Mouse (Mus musculus) neutrophil, adult 5-6 weeks (primary cell): Measurements from ENCODE around the gene Smad5. TPM values are rescaled to one million over a fixed set of nuclear protein-coding genes. Genes with fewer than 3 reads are reported as not detected.

Experiments used
- ATAC-seq: fragments of 151-379, 151-347 bp; 2 replicates; pipeline ENCODE4 v1.8.0; 2017; ENCODE audit warnings: mild to moderate bottlenecking, moderate TSS enrichment; ENCODE audit not compliant: insufficient number of reproducible peaks, poor library complexity, low FRiP score, severe bottlenecking; ENCODE audit errors: extremely low read depth
- total RNA-seq: library from RNA; stranded (forward); fragments of 200-1000 nt; gene quantifications from 2 replicates; pipeline ENCODE4 v1.2.3, GENCODE M21; 2017

The Smad5 gene
- total RNA-seq, 1 experiment from 2014 or later: 21.6 TPM

- no peak for ATAC-seq
These were observed 44.7 kb downstream of the Smad5 start for GRCm38 (mm10) chr13:56747554-56747953.

GRCm38 (mm10) chr13:56749377-56749776, 46.6 kb downstream of the Smad5 start:
- ATAC-seq: no peak

GRCm38 (mm10) chr13:56751774-56752173, 49.0 kb downstream of the Smad5 start:
- ATAC-seq: no peak

GRCm38 (mm10) chr13:56752474-56753191, 49.8 kb downstream of the Smad5 start:
- no peak for ATAC-seq

GRCm38 (mm10) chr13:56753192-56753951, 50.6 kb downstream of the Smad5 start, which contains the start of gene Gm45623:
Gene Gm45623 (minus strand): TSS chr13:56753827.
- no peak for ATAC-seq

GRCm38 (mm10) chr13:56755871-56756270, 53.1 kb downstream of the Smad5 start:
- no peak for ATAC-seq

- ATAC-seq: no peak
These were observed 54.4 kb downstream of the Smad5 start for GRCm38 (mm10) chr13:56757201-56757600.

- ATAC-seq: 0 out of 2 replicates have a peak, but pooled peaks have one; percentile 16
These were observed 55.7 kb downstream of the Smad5 start for GRCm38 (mm10) chr13:56758492-56758891.

GRCm38 (mm10) chr13:56762446-56763229, 59.8 kb downstream of the Smad5 start:
- ATAC-seq: no peak

GRCm38 (mm10) chr13:56765284-56766032, 62.6 kb downstream of the Smad5 start:
- no peak for ATAC-seq

GRCm38 (mm10) chr13:56766211-56766610, 63.4 kb downstream of the Smad5 start:
- ATAC-seq: no peak

GRCm38 (mm10) chr13:56769431-56769830, 66.6 kb downstream of the Smad5 start:
- ATAC-seq: no peak

- ATAC-seq: no peak
These were observed 67.3 kb downstream of the Smad5 start for GRCm38 (mm10) chr13:56770136-56770578.

GRCm38 (mm10) chr13:56770786-56771185, 68.0 kb downstream of the Smad5 start:
- ATAC-seq: no peak

- ATAC-seq: no peak
These were observed 69.8 kb downstream of the Smad5 start for GRCm38 (mm10) chr13:56772592-56772991.

GRCm38 (mm10) chr13:56773262-56773870, 70.6 kb downstream of the Smad5 start:
- ATAC-seq: no peak

- ATAC-seq: no peak
These were observed 71.5 kb downstream of the Smad5 start for GRCm38 (mm10) chr13:56774304-56774703.

GRCm38 (mm10) chr13:56780746-56781469, 78.1 kb downstream of the Smad5 start:
- no peak for ATAC-seq
